Mouse (Mus musculus) small intestine, adult 2 months (tissue): ENCODE measurements around the gene Vps8. TPM values are rescaled to one million over a fixed set of nuclear protein-coding genes. Genes with fewer than 3 reads are reported as not detected.
A peak's percentile ranks its signal among the peaks of the same experiment; 100 is the strongest.

ENCODE experiments used
- H3K27ac ChIP-seq: fragments of 200-500 bp; 2 replicates; pipeline ENCODE4 v1.5.1; 2012; ENCODE audit warnings: low read depth, low read length, control low read depth, inconsistent platforms; ENCODE audit not compliant: insufficient read depth
- H3K27me3 ChIP-seq: fragments of 200-500 bp; 2 replicates; pipeline ENCODE4 v1.6.1; 2012; ENCODE audit warnings: mild to moderate bottlenecking, moderate library complexity, low read length, inconsistent platforms; ENCODE audit not compliant: control insufficient read depth, insufficient read depth
- H3K36me3 ChIP-seq: fragments of 200-500 bp; 2 replicates; pipeline ENCODE4 v1.6.1; 2012; ENCODE audit warnings: mild to moderate bottlenecking, low read length, control low read depth, inconsistent platforms; ENCODE audit not compliant: control insufficient read depth, insufficient read depth
- H3K4me1 ChIP-seq: fragments of 200-500 bp; 2 replicates; pipeline ENCODE4 v1.6.1; 2012; ENCODE audit warnings: low read length, inconsistent platforms, mixed read lengths; ENCODE audit not compliant: control insufficient read depth, insufficient read depth, insufficient read length
- H3K4me3 ChIP-seq: fragments of 200-500 bp; 2 replicates; pipeline ENCODE4 v1.5.1; 2012; ENCODE audit warnings: low read depth, mild to moderate bottlenecking, control low read depth, inconsistent platforms, low read length, moderate library complexity
- CTCF ChIP-seq: fragments of 200-500 bp; IDR thresholded peaks from 2 replicates; pipeline ENCODE4 v1.5.1; 2012; ENCODE audit warnings: low read depth, mild to moderate bottlenecking, control low read depth, inconsistent platforms, low read length, moderate library complexity, mixed read lengths; ENCODE audit not compliant: insufficient replicate concordance, insufficient read length; ENCODE audit errors: extremely low read depth
- POLR2A ChIP-seq: fragments of 200-500 bp; IDR thresholded peaks from 2 replicates; pipeline ENCODE4 v1.6.1; 2012; ENCODE audit warnings: low read depth, mild to moderate bottlenecking, control low read depth, inconsistent platforms, low read length, moderate library complexity
- WGBS: fragments of 180-500 bp; shearing (Covaris S2); methylation state at CpG from one replicate; pipeline ENCODE4 v1.1.7; 2018; 5-methylcytosine and 5-hydroxymethylcytosine counted together
- polyA plus RNA-seq: library from polyadenylated mRNA; depleted of rRNA; stranded (reverse); fragments of >200 nt; gene quantifications from 2 replicates; pipeline ENCODE4 v1.2.3, GENCODE M21; 2012

Gene Vps8
- polyA plus RNA-seq, 1 experiment = 8.8 TPM

GRCm38 (mm10) chr16:21423546-21423910 is 610 bp downstream of the Vps8 start:
- peak overlapping the region; percentile 52; the same call in 1 of the 2 replicates for H3K27ac ChIP-seq
- TF ChIP-seq CTCF (0 out of 2 replicates have a peak, but pooled peaks have one; percentile 4), POLR2A (no peak)
- 0 out of 2 replicates have a peak, but pooled peaks cover 2% of the 10 kb centered on the region for H3K4me1 ChIP-seq
- H3K36me3 ChIP-seq = no peaks in the 10 kb centered on the region
- no peaks in the 10 kb centered on the region for H3K27me3 ChIP-seq
- WGBS = 1% methylated on average over 10 of the region's 10 CpGs
- peak overlapping the region; percentile 92 for H3K4me3 ChIP-seq

GRCm38 (mm10) chr16:21428131-21428530 is 5.2 kb downstream of the Vps8 start:
- Histone ChIP-seq H3K27ac (no peak overlapping the region), H3K4me1 (no peaks in the 10 kb centered on the region), H3K36me3 (no peaks in the 10 kb centered on the region), H3K4me3 (no peak overlapping the region), H3K27me3 (no peaks in the 10 kb centered on the region)
- no peak for TF ChIP-seq POLR2A
- no peak for TF ChIP-seq CTCF
- 68% methylated on average over 5 of the region's 5 CpGs for WGBS

GRCm38 (mm10) chr16:21430377-21431060 is 7.6 kb downstream of the Vps8 start:
- no peaks in the 10 kb centered on the region for H3K4me1 ChIP-seq
- H3K27ac ChIP-seq = no peak overlapping the region
- no peaks in the 10 kb centered on the region for H3K36me3 ChIP-seq
- WGBS = 92% methylated on average over 2 of the region's 2 CpGs
- no peak overlapping the region for H3K4me3 ChIP-seq
- TF ChIP-seq CTCF (no peak), POLR2A (no peak)
- no peaks in the 10 kb centered on the region for H3K27me3 ChIP-seq

GRCm38 (mm10) chr16:21431614-21432013 is 8.7 kb downstream of the Vps8 start:
- WGBS = 90% methylated on average over 3 of the region's 3 CpGs
- Histone ChIP-seq H3K27ac (no peak overlapping the region), H3K4me3 (no peak overlapping the region), H3K4me1 (no peaks in the 10 kb centered on the region), H3K36me3 (peaks cover 3% of the 10 kb centered on the region; the same call in 1 of the 2 replicates), H3K27me3 (no peaks in the 10 kb centered on the region)
- TF ChIP-seq POLR2A (no peak), CTCF (no peak)

GRCm38 (mm10) chr16:21433543-21433942 is 10.6 kb downstream of the Vps8 start:
- H3K4me3 ChIP-seq = no peak overlapping the region
- H3K27ac ChIP-seq = no peak overlapping the region
- TF ChIP-seq CTCF (no peak), POLR2A (no peak)
- H3K27me3 ChIP-seq = no peaks in the 10 kb centered on the region
- H3K4me1 ChIP-seq = no peaks in the 10 kb centered on the region
- 65% methylated on average over 3 of the region's 3 CpGs for WGBS
- H3K36me3 ChIP-seq = peaks cover 5% of the 10 kb centered on the region; the same call in 1 of the 2 replicates

- H3K27ac ChIP-seq = no peak overlapping the region
Measured at GRCm38 (mm10) chr16:21441012-21441411, 18.1 kb downstream of the Vps8 start.

GRCm38 (mm10) chr16:21445026-21445625 is 22.2 kb downstream of the Vps8 start:
- H3K4me1 ChIP-seq = no peaks in the 10 kb centered on the region; the same call in 1 of the 2 replicates
- H3K27ac ChIP-seq = no peak overlapping the region
- peaks cover 16% of the 10 kb centered on the region for H3K36me3 ChIP-seq
- 81% methylated on average over 9 of the region's 9 CpGs for WGBS
- H3K4me3 ChIP-seq = no peak overlapping the region
- TF ChIP-seq POLR2A = no peak
- H3K27me3 ChIP-seq = no peaks in the 10 kb centered on the region

More at GRCm38 (mm10) chr16:21441012-21441411, 18.1 kb downstream of the Vps8 start:
- Histone ChIP-seq H3K4me3 (no peak overlapping the region), H3K4me1 (no peaks in the 10 kb centered on the region; the same call in 1 of the 2 replicates), H3K27me3 (no peaks in the 10 kb centered on the region), H3K36me3 (peaks cover 14% of the 10 kb centered on the region)
- TF ChIP-seq CTCF (no peak), POLR2A (no peak)
